Mouse (Mus musculus) hindbrain, embryonic 14.5 days (tissue): ENCODE measurements around the gene Bicc1. TPM values are rescaled to one million over a fixed set of nuclear protein-coding genes. Genes with fewer than 3 reads are reported as not detected.
"Not testable (repeated sequence)": the region's sequence is repeated elsewhere in the genome, so short reads cannot be mapped to it uniquely, and the experiment has no call there.

Experiments
- ATAC-seq: fragments of 200-750 bp; cut with Nextera tagmentation; 2 replicates; pipeline ENCODE4 v1.8.0; 2017; ENCODE audit warnings: moderate number of reproducible peaks, mild to moderate bottlenecking, moderate TSS enrichment, moderate library complexity; ENCODE audit not compliant: low FRiP score
- DNase-seq: peaks from one replicate; pipeline ENCODE4 v3.0.0-alpha.2; 2015; ENCODE audit warnings: low spot score
- H3K27ac ChIP-seq: fragments of 300-500 bp; sonication (generic); 2 replicates; pipeline ENCODE4 v1.5.1; 2014; ENCODE audit warnings: mild to moderate bottlenecking, moderate library complexity
- H3K27me3 ChIP-seq: fragments of 300-500 bp; sonication (generic); 2 replicates; pipeline ENCODE4 v1.6.1; 2014; ENCODE audit warnings: mild to moderate bottlenecking, low read length, mixed read lengths; ENCODE audit not compliant: control insufficient read depth, insufficient read depth
- H3K36me3 ChIP-seq: fragments of 300-500 bp; sonication (generic); replicated peaks from 2 replicates; pipeline ENCODE4 v1.6.1; 2014; ENCODE audit not compliant: control insufficient read depth, insufficient read depth
- H3K4me1 ChIP-seq: fragments of 300-500 bp; sonication (generic); replicated peaks from 2 replicates; pipeline ENCODE4 v1.6.1; 2014; ENCODE audit warnings: antibody characterized with exemption, low read length, mixed read lengths; ENCODE audit not compliant: control insufficient read depth, insufficient read depth
- H3K4me2 ChIP-seq: fragments of 300-500 bp; sonication (generic); replicated peaks from 2 replicates; pipeline ENCODE4 v1.6.1; 2014; ENCODE audit warnings: mild to moderate bottlenecking, moderate library complexity
- H3K4me3 ChIP-seq: fragments of 300-500 bp; sonication (generic); replicated peaks from 2 replicates; pipeline ENCODE4 v1.5.1; 2014; ENCODE audit warnings: mild to moderate bottlenecking, low read length
- H3K9ac ChIP-seq: fragments of 300-500 bp; sonication (generic); 2 replicates; pipeline ENCODE4 v1.6.1; 2014
- H3K9me3 ChIP-seq: fragments of 300-500 bp; sonication (generic); 2 replicates; pipeline ENCODE4 v1.6.1; 2016; ENCODE audit warnings: low read length; ENCODE audit not compliant: control insufficient read depth
- WGBS: fragments of 180-500 bp; shearing (Covaris S2); extraction: QIAGEN DNeasy Blood & Tissue Kit; methylation state at CpG from one replicate; pipeline ENCODE4 v1.1.7; 2014; 5-methylcytosine and 5-hydroxymethylcytosine counted together
- polyA plus RNA-seq: library from polyadenylated mRNA; unstranded; fragments of >200 nt; fragmentation: Nextera tagmentation; extraction: Ambion mirVana; gene quantifications from 2 replicates; pipeline ENCODE4 v1.2.1, GENCODE M21; 2014

The Bicc1 gene
- polyA plus RNA-seq, 1 experiment from 2014 or later: 6.8 TPM

- Histone ChIP-seq H3K9ac (no peak overlapping the region), H3K9me3 (no peaks in the 10 kb centered on the region), H3K4me3 (no peak overlapping the region), H3K36me3 (no peaks in the 10 kb centered on the region), H3K27me3 (no peaks in the 10 kb centered on the region), H3K27ac (no peak overlapping the region), H3K4me2 (no peak overlapping the region), H3K4me1 (no peaks in the 10 kb centered on the region)
- 35% methylated on average over 8 of the region's 8 CpGs for WGBS
- ATAC-seq (0 out of 2 replicates have a peak, but pooled peaks have one; percentile 49), DNase-seq (no peak)
Measured at GRCm38 (mm10) chr10:70964706-70965105, 194.8 kb downstream of the Bicc1 start.

GRCm38 (mm10) chr10:70963599-70964193 is 195.8 kb downstream of the Bicc1 start:
- H3K4me1 ChIP-seq: no peaks in the 10 kb centered on the region
- no peaks in the 10 kb centered on the region for H3K36me3 ChIP-seq
- ATAC-seq (no peak), DNase-seq (peak; percentile 95)
- H3K9ac ChIP-seq: no peak overlapping the region
- H3K4me3 ChIP-seq: no peak overlapping the region
- WGBS: 54% methylated on average over 8 of the region's 8 CpGs
- no peak overlapping the region for H3K4me2 ChIP-seq
- H3K27ac ChIP-seq: no peak overlapping the region
- H3K9me3 ChIP-seq: no peaks in the 10 kb centered on the region
- H3K27me3 ChIP-seq: no peaks in the 10 kb centered on the region

- H3K4me1 ChIP-seq: no peaks in the 10 kb centered on the region
- no peak overlapping the region for H3K4me3 ChIP-seq
- H3K27ac ChIP-seq: no peak overlapping the region
- no peaks in the 10 kb centered on the region for H3K36me3 ChIP-seq
- 87% methylated on average over 8 of the region's 8 CpGs for WGBS
- H3K9ac ChIP-seq: no peak overlapping the region
- DNase-seq: no peak
- no peak for ATAC-seq
- no peaks in the 10 kb centered on the region for H3K9me3 ChIP-seq
- H3K4me2 ChIP-seq: no peak overlapping the region
- no peaks in the 10 kb centered on the region for H3K27me3 ChIP-seq
Measured at GRCm38 (mm10) chr10:70961641-70962040, 197.9 kb downstream of the Bicc1 start.

GRCm38 (mm10) chr10:70960396-70960795 is 199.1 kb downstream of the Bicc1 start:
- not testable (repeated sequence) for H3K4me1 ChIP-seq, H3K4me2 ChIP-seq, H3K9ac ChIP-seq, H3K9me3 ChIP-seq, DNase-seq, H3K36me3 ChIP-seq, H3K27ac ChIP-seq, H3K4me3 ChIP-seq, H3K27me3 ChIP-seq, ATAC-seq
- 92% methylated on average over 6 of the region's 6 CpGs for WGBS

GRCm38 (mm10) chr10:70952770-70953147 is 206.7 kb downstream of the Bicc1 start:
- Histone ChIP-seq H3K9me3 (no peaks in the 10 kb centered on the region), H3K27me3 (no peaks in the 10 kb centered on the region), H3K9ac (no peak overlapping the region), H3K4me1 (peaks cover 36% of the 10 kb centered on the region), H3K36me3 (no peaks in the 10 kb centered on the region), H3K4me2 (peak overlapping the region; percentile 47), H3K27ac (peak overlapping the region; percentile 91), H3K4me3 (no peak overlapping the region; the same call in 1 of the 2 replicates)
- DNase-seq (no peak), ATAC-seq (no peak)
- WGBS: 52% methylated on average over 5 of the region's 5 CpGs

- ATAC-seq: peak; percentile 80
- Histone ChIP-seq H3K9ac (peak overlapping the region; percentile 49), H3K27ac (peak overlapping the region; percentile 91), H3K27me3 (no peaks in the 10 kb centered on the region), H3K9me3 (no peaks in the 10 kb centered on the region), H3K4me1 (peaks cover 36% of the 10 kb centered on the region), H3K4me2 (peak overlapping the region; percentile 47), H3K36me3 (no peaks in the 10 kb centered on the region), H3K4me3 (peak overlapping the region; percentile 17)
- 16% methylated on average over 11 of the region's 11 CpGs for WGBS
- peak; percentile 74 for DNase-seq
Measured at GRCm38 (mm10) chr10:70952056-70952769, 207.3 kb downstream of the Bicc1 start.

GRCm38 (mm10) chr10:70950105-70950424 is 209.4 kb downstream of the Bicc1 start:
- no peak overlapping the region for H3K4me3 ChIP-seq
- ATAC-seq (peak; percentile 39), DNase-seq (no peak)
- WGBS: 12% methylated on average over 3 of the region's 3 CpGs
- no peaks in the 10 kb centered on the region for H3K9me3 ChIP-seq
- H3K27me3 ChIP-seq: no peaks in the 10 kb centered on the region
- H3K4me1 ChIP-seq: peaks cover 36% of the 10 kb centered on the region
- peak overlapping the region; percentile 75 for H3K27ac ChIP-seq
- no peaks in the 10 kb centered on the region for H3K36me3 ChIP-seq
- peak overlapping the region; percentile 5; the same call in 1 of the 2 replicates for H3K9ac ChIP-seq
- H3K4me2 ChIP-seq: peak overlapping the region; percentile 40

- Histone ChIP-seq H3K4me3 (no peak overlapping the region), H3K9ac (peak overlapping the region; percentile 5; the same call in 1 of the 2 replicates)
- peak; percentile 74 for DNase-seq
Measured at GRCm38 (mm10) chr10:70949254-70950104, 210.0 kb downstream of the Bicc1 start.

GRCm38 (mm10) chr10:70948276-70948675 is 211.2 kb downstream of the Bicc1 start:
- Histone ChIP-seq H3K9me3 (no peaks in the 10 kb centered on the region), H3K27ac (no peak overlapping the region), H3K4me2 (no peak overlapping the region), H3K9ac (no peak overlapping the region), H3K4me1 (peaks cover 36% of the 10 kb centered on the region), H3K36me3 (no peaks in the 10 kb centered on the region), H3K4me3 (no peak overlapping the region), H3K27me3 (no peaks in the 10 kb centered on the region)
- ATAC-seq (no peak), DNase-seq (no peak)
- WGBS: 78% methylated on average over 10 of the region's 10 CpGs

More at GRCm38 (mm10) chr10:70949254-70950104, 210.0 kb downstream of the Bicc1 start:
- ATAC-seq: peak; percentile 80
- Histone ChIP-seq H3K27me3 (no peaks in the 10 kb centered on the region), H3K4me1 (peaks cover 36% of the 10 kb centered on the region), H3K9me3 (no peaks in the 10 kb centered on the region), H3K36me3 (no peaks in the 10 kb centered on the region), H3K4me2 (peak overlapping the region; percentile 40), H3K27ac (peak overlapping the region; percentile 75)
- WGBS: 6% methylated on average over 23 of the region's 23 CpGs
